Mouse (Mus musculus): Measurements from ENCODE around the gene Rin2.
A peak's percentile ranks its signal among the peaks of the same experiment; 100 is the strongest.
"Not testable (repeated sequence)": the region's sequence is repeated elsewhere in the genome, so short reads cannot be mapped to it uniquely, and the experiment has no call there.

The Rin2 gene

DNA sequence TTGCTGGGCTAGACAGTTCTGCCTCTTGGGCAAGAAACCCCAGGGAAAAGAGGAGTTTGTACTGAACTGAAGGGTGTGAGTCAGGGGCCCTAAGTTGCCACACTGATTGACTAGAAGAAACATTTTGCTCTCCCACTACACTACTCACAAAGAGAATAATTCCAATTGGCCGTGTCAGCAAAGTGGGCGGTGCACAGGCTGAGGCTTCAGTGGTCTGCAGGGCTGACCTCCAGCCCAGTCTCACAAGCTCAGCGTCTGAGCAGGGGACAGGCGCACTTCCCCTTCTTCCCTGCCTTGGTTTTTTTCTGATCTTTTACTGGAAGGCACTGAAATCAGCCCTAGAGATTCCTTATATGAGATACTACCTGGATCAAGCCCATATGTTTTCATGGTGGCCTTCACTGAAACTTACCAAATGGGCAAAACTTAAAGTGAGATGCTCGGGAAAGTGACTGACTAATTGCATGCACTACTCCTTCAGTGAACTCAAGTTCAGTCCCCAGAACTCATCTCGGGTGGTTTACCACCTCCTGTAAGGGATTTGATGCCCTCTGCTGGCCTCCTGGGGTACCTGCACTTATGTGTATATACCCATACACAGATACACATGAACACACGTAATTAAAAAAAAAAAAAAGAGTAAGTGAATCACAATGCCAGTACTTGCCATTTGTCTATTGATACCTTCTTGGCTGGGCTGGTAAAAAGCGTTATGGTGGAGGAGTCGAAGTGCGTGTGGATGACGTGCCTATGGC lies 191.9 kb downstream of the Rin2 start:
- no peak for DNase-seq

DNA sequence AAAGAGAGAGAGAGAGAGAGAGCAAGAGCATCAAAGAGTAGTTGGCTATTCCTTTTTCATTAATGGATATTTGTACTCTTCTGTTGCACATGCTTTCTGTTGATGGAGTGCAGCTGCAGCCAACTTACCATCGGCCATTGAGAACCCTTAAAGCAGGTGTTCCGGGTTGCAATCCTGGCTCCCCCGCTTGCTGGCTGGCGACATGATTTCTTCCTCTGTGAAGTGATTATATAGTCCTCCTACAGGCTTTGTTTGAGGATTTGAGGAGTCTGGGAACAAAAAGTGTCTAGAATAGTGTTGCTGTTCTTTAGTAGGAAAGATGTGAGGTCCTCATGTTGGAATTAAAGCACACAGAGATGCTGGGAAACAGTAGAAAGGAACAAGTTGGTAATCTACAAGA lies 196.3 kb downstream of the Rin2 start:
- DNase-seq: no peak

DNA sequence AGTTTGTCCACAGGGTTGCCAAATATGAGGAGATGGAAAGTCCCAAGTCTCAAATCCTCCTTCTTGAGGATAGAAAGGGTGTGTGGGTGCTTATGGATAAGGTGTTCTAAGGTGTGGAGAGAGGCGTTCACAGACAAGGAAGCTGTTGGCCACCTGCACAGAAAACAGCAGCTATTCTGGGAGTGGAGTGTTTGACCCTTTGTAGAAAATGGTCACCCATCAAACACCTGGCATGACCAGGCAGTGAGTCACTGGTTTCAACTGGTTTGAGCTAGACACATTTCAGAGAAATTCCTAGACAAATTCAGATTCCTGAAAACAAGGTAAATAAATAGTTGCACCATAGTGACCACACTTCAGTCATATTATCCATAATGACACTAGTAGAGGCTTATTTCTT lies 197.1 kb downstream of the Rin2 start:
- no peak for DNase-seq

DNA sequence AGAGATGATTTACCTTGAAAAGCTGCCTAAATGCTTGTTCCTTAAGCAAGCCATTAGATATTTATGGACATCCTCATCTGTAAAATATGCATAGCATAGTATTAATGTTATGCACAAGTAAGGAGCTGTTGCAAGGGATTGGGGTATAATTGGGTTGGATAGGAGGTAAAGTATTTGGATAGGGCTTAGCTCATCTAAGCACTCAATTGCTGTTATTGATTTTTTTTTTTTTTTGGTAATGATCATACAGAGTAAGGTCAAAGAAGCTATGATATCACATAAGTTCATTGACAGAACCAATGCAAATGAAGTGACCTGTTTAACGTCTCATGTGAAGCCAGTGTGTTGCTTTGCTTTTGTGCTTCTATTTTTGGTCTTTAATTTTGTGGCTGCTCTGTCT lies 198.9 kb downstream of the Rin2 start:
- DNase-seq: no peak

DNA sequence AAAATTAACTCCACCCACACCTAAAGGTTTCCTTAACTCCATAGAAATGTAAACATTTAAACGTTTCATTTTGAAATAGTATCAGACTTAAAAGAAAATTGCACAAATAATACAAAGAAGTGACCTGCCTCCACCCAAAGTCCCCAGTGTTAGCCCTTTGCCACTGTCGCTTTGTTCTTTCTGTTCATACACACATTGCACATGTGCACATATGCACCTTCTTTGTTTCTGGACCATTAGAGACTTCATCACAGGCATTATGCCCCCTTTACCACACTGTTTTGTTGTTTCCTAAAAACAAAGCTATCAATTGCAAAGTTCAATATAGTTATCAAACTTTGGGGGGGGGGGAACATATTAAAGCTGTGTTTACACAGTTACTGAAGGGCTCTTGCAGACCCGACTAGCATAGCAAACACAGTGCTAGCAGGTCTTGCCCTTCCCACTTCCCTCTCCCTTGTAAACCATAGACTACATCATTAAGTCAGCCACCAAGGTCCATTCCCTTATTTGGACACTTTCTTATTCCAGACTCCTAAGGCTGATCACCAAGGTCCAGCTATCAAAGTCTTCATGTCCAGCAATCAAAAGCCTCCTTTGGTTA lies 200.0 kb downstream of the Rin2 start:
- DNase-seq: no peak

DNA sequence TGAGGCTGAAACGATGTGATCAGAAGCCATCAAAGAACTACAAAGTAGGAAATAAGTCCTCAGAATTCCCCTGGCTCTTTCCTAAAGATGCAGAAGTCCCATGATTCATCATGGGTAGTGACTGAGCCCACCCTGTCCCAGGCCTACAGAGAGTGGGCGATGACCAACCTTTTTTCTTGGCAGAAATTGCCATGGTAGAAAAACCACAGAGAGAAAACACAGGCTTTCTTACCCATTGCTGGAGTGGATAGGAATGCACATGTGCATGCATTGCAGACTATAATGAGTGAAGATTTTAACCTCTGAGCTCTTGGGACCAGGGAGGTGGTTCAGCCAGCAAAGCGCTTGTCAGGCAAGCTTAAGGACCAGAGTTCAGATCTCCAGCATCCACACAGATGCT lies 202.2 kb downstream of the Rin2 start:
- no peak for DNase-seq

DNA sequence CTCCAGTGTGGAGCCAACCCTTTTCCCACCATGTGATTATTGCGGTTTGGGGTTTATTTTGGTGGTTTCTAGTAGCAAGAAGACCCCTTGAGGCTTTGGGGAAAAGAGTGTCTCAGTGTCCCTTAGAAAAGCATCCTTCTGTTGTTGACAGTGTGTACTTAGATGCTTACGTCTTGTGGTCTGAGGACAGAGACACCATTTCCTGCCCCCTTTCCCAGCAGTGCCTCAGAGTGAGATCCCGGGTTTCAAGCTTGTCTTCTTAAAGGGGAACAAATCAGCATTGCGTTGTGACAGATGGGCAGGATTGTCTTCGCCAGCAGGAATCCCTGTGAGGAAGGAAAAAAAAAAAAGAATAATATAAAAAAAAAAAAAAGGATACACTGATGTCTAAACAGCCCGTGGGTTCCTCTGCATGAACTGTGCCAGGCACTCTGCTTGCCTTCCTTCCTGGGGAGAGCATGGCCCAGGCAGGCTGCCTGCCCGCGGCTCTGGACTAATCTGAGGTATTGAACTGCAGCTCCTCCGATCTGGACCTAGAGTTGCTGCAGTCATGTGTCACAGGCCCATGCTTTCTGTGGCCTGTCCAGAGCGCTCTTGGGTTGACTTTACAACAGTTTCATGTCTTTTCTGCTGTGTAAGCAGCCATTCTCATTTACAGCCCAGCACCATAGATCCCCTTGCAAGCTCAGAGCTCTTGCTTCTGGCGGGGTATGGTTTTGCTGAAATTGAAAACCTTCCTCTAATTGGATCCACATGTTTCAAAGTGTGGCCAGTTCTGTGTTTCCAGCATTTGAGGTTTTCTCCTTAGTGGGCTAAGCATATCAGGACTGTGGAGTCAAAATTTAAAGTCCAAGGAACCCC lies 206.1 kb downstream of the Rin2 start:
- DNase-seq: no peak

DNA sequence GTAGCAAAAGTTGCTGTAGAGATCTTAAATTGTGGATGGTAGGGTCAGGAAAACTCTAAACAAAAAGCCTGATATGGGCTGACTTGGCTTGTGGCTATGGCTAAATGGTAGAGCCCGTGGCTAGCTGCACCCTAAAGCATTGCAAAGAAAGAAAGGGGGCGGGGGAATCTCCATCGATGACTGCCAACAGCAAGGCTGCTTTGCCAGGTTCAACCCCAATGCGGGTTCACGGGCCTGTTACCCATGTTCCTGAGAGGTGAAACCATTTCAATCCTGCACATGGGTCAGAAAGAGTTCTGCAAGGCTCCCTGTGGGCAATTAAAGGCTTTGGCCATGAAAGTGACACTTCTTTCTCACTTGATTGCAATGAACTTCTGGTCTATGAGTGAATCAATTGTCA lies 206.9 kb downstream of the Rin2 start:
- no peak for DNase-seq

DNA sequence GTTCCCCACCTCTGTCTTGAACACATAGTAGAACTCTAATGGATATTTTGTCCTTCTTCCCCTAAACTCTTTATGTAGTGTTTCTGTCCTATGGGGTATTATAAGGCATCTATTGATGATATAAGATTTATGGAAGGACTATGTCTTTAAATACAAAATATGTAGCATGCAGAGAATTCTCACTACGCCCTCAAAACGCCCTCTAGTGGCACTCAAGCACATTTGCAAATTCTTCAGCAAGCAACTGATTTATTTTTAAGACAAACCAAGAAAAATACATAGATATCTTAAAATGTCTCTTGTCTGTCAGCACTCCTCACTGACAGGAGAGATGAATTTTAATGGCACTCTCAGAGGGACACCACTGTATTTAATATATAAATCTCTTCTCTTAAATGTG lies 207.4 kb downstream of the Rin2 start:
- DNase-seq: no peak

DNA sequence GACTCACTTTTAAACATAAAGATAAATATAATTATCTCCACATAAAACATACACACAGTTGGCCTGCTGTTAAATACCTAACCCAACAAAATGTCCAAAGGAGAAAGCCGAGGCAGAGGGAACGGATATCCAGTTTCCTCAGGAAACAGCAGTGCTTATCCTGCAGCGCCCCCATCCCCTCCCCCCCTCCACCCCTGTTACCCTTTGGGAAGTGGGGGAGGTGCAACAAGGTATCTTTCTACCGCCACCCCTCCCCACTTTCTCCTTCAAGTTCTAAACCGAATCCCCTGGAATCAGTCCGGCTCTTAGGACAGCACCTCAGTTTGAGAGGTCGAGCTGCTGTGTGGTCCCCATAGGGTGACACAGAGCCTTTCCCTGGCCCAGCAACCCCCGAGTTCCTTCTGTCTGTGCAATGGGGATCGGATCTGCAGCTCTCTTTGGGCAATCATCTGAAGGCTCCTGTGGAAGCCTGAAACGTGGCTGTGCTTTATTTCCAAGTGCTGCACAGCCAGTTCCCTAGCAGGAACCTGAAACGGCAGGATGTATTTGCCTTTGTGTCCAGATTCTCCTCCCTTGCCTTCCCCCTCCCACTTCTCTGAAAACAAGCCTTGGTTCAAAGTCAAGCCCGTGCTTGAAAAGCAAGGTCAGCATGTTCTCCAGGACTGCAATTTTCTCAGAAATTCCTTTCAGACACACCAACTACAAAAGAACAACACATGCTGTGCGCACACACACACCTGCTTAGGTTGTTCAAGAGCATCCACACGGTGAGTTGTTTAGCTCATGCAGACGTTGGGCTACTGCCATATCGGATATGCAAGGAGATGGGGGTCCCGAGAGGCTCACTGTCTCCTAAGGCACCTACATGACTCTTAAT lies 209.3 kb downstream of the Rin2 start:
- DNase-seq: no peak

DNA sequence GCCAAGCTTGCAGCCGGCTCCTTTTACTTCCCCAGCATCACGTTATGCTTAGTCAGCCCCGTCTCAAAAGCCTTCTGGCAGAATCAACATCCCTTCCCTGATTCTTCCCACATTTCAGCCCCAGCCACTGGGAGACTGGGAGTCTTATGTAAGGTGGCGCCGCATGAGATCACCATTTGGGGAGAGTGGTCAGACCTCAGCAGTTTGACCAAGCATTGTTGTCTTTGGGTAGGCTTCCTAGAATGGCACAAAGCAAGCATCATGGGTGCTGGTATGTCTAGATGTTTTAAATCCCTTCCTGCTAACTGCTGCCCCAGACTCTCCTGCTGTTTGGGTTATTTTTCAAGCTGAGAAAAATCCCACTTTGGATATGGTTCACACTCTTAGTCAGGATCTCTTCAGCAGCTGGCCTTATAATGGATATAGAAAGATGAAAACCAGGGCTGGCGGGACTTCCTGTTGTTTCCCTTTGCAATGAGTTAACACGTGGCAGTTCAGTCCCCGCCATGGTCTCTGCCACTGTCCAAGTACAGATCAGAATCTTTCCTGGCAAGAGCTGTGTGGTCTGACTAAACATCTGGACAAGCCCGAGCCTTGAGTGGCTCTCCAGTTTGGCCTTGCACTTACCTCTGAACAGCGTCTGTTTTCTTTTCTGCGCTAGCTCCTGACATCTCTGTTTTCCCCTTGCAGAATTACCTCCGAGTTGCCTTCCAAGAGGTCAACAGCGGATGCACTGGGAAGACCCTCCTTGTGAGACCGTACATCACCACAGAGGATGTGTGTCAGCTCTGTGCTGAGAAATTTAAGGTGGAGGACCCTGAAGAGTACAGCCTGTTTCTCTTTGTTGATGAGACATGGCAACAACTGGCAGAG lies 210.1 kb downstream of the Rin2 start:
- no peak for DNase-seq

DNA sequence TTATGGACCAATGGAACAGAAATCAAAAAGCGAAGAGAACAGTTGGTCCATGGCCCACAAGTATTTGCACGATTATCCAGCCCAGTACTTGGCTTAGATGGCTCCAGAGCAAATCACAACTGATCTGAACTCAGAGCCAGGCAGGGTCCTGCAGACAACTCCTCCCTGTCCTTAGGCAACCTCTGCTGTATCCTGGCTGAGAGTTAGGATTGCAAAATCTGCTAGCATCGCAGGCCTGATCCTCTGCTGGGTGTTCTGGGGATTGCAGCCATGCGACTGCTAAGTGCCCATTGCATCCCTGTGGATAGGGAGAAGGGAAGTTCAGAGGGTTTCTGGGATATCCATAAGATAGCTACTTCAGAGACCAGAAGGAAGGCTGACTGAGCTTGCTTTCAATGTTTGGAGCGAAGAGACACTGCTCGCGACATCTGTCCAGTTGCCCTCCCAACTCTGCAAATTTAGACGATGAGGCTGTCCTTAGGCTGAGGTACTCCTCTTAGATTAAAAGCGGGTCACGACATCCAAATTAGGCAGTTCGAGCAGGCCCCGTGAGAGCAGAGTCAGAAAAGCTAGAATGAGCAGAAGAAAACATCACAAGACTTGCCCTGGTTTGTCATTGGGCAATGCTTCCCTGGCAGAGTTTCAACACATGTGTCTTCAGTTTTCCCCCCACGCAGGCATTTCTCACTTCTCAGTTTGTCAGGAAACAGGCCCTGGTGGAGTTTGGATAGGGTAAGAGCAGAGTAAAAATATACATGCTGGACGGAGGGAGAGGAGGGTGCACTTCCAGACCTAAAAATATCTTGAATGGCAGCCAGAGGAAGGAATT lies 213.1 kb downstream of the Rin2 start:
- peak; percentile 34 for DNase-seq

DNA sequence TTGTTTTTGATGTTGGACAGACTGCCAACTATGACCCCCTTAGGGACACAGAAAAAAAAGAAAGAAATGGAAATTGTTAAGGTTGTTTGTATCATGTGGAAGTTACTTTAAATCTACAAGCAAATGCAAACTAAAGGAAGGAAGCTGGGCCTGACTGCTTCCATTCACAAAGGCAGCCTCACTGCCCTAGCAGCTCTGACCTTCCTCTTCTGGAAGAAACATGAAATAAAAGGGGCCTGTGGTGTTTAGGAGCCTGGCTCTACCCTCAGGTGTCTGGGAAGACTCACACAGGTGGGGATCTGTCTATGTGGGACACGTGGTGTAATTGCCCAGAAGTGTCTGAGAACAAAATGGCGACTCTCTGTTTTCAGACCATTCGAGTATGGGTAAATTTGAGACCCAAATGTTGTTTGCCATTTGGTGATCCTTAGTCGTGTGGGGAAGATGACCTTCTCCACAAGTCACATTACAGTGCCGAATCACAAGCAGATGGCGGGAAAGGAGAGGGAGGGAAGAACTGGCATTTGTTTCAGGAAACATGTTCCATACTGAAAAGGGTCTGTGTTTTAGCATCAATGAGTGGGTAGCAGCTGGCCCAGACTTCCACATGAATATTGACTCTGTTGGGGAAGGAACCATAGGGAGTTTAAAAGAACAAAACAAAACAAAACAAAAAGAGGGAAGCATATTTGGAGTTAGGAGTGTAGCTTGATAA lies 213.9 kb downstream of the Rin2 start:
- DNase-seq: no peak

DNA sequence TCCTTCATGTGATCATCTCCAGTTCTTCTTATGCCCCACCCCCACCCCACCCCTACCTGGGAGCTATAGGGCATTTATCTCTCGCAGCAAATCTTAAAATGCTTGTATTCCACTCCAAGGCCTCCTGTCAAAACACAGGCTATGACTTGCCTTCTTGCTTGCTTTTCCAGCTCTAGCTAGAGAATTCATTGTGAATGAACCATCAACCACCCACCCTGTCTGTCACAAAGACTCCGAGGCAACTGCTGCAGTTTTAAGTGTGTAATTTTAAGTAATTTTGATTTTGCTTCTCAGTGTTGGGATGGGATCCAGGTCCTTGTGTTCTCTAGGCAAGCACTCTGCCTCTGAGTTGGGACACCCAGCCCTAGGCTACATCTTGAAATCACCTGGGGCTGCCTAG lies 215.6 kb downstream of the Rin2 start:
- DNase-seq: no peak

DNA sequence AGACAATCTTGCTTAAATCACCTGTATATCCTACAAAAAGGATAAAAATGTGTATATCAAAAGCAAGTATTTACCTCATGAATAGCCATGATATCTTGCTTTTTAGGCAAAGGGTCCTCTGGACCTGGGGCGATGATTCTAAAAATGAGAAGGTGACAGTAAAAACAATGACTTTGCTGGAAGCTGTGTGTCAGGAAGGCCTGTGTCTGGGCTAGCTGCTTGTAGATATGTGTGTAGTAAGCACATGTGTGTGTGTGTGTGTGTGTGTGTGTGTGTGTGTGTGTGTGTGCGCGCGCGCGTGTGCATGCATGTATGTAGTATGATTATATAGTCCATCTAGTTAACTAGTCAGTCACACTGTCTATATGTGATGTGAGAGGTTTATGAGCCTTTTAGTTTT lies 218.7 kb downstream of the Rin2 start:
- no peak for DNase-seq

DNA sequence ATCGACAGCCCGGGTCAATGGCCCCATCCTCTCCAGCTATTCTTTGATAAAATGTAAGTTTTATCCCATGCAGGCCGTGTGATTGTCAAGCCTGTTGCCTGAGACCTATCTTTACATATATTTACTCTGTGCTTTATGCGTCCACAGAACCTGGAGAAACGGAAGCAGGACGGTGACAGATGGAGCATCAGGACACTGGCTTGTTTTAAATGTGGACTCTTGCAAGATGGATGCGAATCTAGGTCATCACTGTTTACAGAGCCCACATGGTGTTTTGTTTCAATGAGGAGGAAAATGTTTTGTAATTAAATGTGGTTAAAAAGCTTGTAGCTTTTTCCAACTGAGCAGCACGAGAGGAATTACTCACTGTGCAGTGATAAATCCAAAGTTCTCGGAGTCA lies 223.1 kb downstream of the Rin2 start:
- DNase-seq: no peak

DNA sequence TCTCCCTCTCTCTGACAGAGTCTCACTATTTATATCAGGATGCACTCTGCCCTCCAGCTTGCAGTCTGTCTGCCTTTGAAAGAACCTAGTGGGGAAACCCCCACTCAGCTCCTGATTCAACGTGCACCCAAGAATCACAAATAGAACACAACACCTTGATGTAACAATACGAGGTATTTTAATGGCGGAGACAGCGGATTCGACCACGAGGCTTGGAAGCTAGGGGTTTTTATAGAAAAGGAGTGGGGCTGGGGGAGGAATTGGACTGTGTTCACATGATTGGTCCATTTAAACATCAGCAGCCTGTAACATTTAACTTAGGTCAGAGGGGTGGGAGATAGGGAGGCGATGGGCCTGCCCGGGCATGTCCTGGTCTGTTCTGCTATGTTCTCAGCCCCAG lies 225.3 kb downstream of the Rin2 start:
- DNase-seq: not testable (repeated sequence)

DNA sequence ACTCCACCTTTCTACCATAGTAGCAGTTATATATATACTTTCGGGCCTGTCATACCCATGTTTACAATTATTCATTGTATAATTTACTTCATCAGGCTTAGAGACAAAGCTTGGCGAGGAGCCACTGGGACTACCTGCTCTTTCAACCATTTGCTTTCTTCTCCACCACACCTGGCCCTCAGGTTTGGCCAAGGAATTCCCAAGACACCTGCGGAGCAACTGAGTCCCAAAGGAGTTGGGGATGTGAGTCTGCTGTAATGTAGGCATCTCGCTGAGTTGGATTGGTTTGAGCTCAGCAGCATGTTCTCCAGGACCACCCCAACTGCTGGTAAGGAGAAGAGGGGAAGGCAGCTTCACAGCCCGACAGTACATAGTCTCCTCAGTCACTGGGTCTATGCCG lies 226.8 kb downstream of the Rin2 start, which contains the start of gene Naa20:
Naa20 (plus strand) TSS at position 239 of the 400 bp plus-strand sequence.
- no peak for DNase-seq

DNA sequence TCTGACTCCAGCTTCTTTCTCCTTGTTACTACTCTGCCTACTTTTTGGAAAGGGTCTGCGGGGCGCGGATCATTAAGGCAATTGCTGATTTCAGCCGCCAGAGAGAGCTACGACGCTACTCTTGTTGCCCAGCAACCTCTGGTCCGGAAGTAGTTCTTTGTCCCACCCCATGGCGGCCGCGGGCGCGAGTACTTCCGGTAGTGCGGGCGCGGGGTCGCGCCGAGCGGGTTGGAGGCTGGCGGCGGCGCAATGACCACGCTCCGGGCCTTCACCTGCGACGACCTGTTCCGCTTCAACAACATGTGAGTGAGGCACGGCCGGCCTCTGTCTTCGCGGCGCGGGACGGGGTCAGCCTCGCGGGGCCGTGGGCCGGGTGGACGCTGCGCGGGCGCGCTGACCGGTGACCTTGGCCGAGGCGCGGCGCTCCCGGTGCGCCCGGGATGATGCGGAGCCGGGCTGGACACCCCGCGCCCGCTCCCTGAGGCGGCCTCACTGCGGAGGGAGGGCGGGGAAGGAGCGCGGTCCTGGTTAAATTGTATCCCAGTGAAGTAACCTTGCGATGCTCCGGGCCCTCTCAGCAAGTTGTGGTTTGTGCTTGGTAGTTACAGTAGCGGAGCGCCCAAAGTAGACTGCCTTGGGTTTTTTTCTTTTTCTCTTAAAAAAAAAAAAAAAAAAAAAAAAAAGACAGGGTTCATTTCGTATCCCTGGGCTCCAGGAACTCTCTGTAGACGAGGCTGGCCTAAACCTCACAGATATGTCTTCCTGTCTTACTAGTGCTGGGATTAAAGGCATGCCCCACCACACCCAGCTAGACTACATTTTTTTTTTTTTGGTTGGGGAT lies 228.3 kb downstream of the Rin2 start:
- DNase-seq: peak; percentile 87

Measured in liver (tissue).